18 mouse cellular contexts compared by ENCODE assay signal in genomic region chr3:153553226-153553625, GRCm38 (mm10).
DNase-seq lines count a peak whose midpoint lies in the region; ATAC-seq and TF ChIP-seq lines count a peak whose summit lies in the region.
"Had no signal": no experiment of that assay in that cellular context is flagged by ENCODE, and none has a peak within 500 bp of the region (broad histone marks: within the 10 kb centered on the region; RNA-seq: fewer than 3 reads in every experiment).

No protein-coding gene starts in this region.

- H3K27ac ChIP-seq in hindbrain, embryonic 15.5 days (replicated peaks), result no peak overlapping the region
- no peak overlapping the region for H3K27ac ChIP-seq in hindbrain, embryonic 11.5 days (ENCODE audit: low read depth, low read length)
- H3K27ac ChIP-seq in lung, embryonic 16.5 days (ENCODE audit: low read length), result no peak overlapping the region
- no peak overlapping the region for H3K27ac ChIP-seq in intestine, postnatal 0 days (ENCODE audit: low read depth, low read length)
- no peak overlapping the region for H3K27ac ChIP-seq in liver, embryonic 16.5 days (ENCODE audit: low read length)
- H3K27ac ChIP-seq: embryonic facial prominence, embryonic 13.5 days; heart, embryonic 15.5 days; midbrain, embryonic 12.5 days had no signal

- H3K4me2 ChIP-seq in hindbrain, embryonic 15.5 days, result no peak overlapping the region
- H3K4me2 ChIP-seq in hindbrain, embryonic 11.5 days (replicated peaks; ENCODE audit: low read depth, low read length), result no peak overlapping the region
- no peak overlapping the region for H3K4me2 ChIP-seq in lung, embryonic 16.5 days (ENCODE audit: low read depth, low read length)
- no peak overlapping the region for H3K4me2 ChIP-seq in intestine, postnatal 0 days (replicated peaks; ENCODE audit: low read depth)
- H3K4me2 ChIP-seq in liver, embryonic 16.5 days (ENCODE audit: low read depth, low read length), result no peak overlapping the region
- H3K4me2 ChIP-seq: embryonic facial prominence, embryonic 13.5 days; heart, embryonic 15.5 days; midbrain, embryonic 12.5 days had no signal

- TF ChIP-seq CTCF in intestine, postnatal 0 days (IDR thresholded peaks at IDR 0.05; ENCODE audit: low read depth), result no peak

- no peak overlapping the region for H3K9ac ChIP-seq in hindbrain, embryonic 15.5 days
- no peak overlapping the region for H3K9ac ChIP-seq in hindbrain, embryonic 11.5 days (ENCODE audit: low read depth, low read length)
- H3K9ac ChIP-seq in lung, embryonic 16.5 days (ENCODE audit: low read length), result no peak overlapping the region
- H3K9ac ChIP-seq in intestine, postnatal 0 days (ENCODE audit: low read depth, low read length), result no peak overlapping the region
- H3K9ac ChIP-seq in liver, embryonic 16.5 days (ENCODE audit: low read depth, low read length), result no peak overlapping the region
- H3K9ac ChIP-seq: embryonic facial prominence, embryonic 13.5 days; heart, embryonic 15.5 days; midbrain, embryonic 12.5 days had no signal

- 0 out of 2 replicates have a peak, but pooled peaks have one; percentile 19 for ATAC-seq in hindbrain, embryonic 15.5 days (ENCODE audit: low FRiP score, low read depth)
- ATAC-seq in hindbrain, embryonic 11.5 days (ENCODE audit: low FRiP score), result no peak
- peak; percentile 7; the same call in 1 of the 2 replicates for ATAC-seq in lung, embryonic 16.5 days (ENCODE audit: low read depth)
- ATAC-seq in intestine, postnatal 0 days, result peak; percentile 88
- ATAC-seq in liver, embryonic 16.5 days (ENCODE audit: low read depth), result 0 out of 2 replicates have a peak, but pooled peaks have one; percentile 19
- ATAC-seq: inflammation-experienced regulatory T-cells, adult 6 months had no signal

- H3K9me3 ChIP-seq in hindbrain, embryonic 15.5 days, result no peaks in the 10 kb centered on the region
- no peaks in the 10 kb centered on the region for H3K9me3 ChIP-seq in hindbrain, embryonic 11.5 days (ENCODE audit: control insufficient read depth, low read length)
- no peaks in the 10 kb centered on the region for H3K9me3 ChIP-seq in lung, embryonic 16.5 days (ENCODE audit: control insufficient read depth, low read length)
- no peaks in the 10 kb centered on the region for H3K9me3 ChIP-seq in intestine, postnatal 0 days (ENCODE audit: control insufficient read depth)
- H3K9me3 ChIP-seq in liver, embryonic 16.5 days (replicated peaks; ENCODE audit: control insufficient read depth, low read length), result no peaks in the 10 kb centered on the region
- H3K9me3 ChIP-seq: embryonic facial prominence, embryonic 13.5 days; heart, embryonic 15.5 days; midbrain, embryonic 12.5 days had no signal

- no peak for DNase-seq in hindbrain, embryonic 11.5 days (ENCODE audit: low spot score)
- no peak for DNase-seq in lung, postnatal 25 days (ENCODE audit: low spot score)
- DNase-seq in thymus, postnatal 25 days, result no peak
- DNase-seq: adrenal gland, adult 8-10 months; cerebellum, adult 2 months; gastrocnemius, postnatal 25 days; kidney, postnatal 25 days; lung, adult 18-20 months; right cerebral cortex, postnatal 4 days; thymus, adult 2 months had no signal

- H3K4me1 ChIP-seq in hindbrain, embryonic 15.5 days (replicated peaks), result peaks cover 5% of the 10 kb centered on the region; the same call in 1 of the 2 replicates
- H3K4me1 ChIP-seq in hindbrain, embryonic 11.5 days (replicated peaks; ENCODE audit: control insufficient read depth, insufficient read depth, low read length), result no peaks in the 10 kb centered on the region
- H3K4me1 ChIP-seq in lung, embryonic 16.5 days (replicated peaks; ENCODE audit: control insufficient read depth, insufficient read depth, low read length), result no peaks in the 10 kb centered on the region
- H3K4me1 ChIP-seq in intestine, postnatal 0 days (replicated peaks; ENCODE audit: control insufficient read depth, insufficient read depth, low read length), result no peaks in the 10 kb centered on the region
- H3K4me1 ChIP-seq in liver, embryonic 16.5 days (ENCODE audit: control insufficient read depth, low read depth, low read length), result no peaks in the 10 kb centered on the region
- H3K4me1 ChIP-seq: heart, embryonic 15.5 days; midbrain, embryonic 12.5 days had no signal

- no peaks in the 10 kb centered on the region for H3K36me3 ChIP-seq in hindbrain, embryonic 15.5 days
- H3K36me3 ChIP-seq in hindbrain, embryonic 11.5 days (ENCODE audit: control insufficient read depth, insufficient read depth, low read length), result no peaks in the 10 kb centered on the region
- no peaks in the 10 kb centered on the region for H3K36me3 ChIP-seq in lung, embryonic 16.5 days (ENCODE audit: control insufficient read depth, insufficient read depth, low read length)
- no peaks in the 10 kb centered on the region for H3K36me3 ChIP-seq in intestine, postnatal 0 days (ENCODE audit: control insufficient read depth, insufficient read depth)
- H3K36me3 ChIP-seq in liver, embryonic 16.5 days (ENCODE audit: control insufficient read depth, insufficient read depth), result no peaks in the 10 kb centered on the region
- H3K36me3 ChIP-seq: embryonic facial prominence, embryonic 13.5 days; heart, embryonic 15.5 days; midbrain, embryonic 12.5 days had no signal

- H3K4me3 ChIP-seq in hindbrain, embryonic 15.5 days, result no peak overlapping the region
- no peak overlapping the region for H3K4me3 ChIP-seq in hindbrain, embryonic 11.5 days (ENCODE audit: low read depth, low read length)
- no peak overlapping the region for H3K4me3 ChIP-seq in lung, embryonic 16.5 days (ENCODE audit: low read length)
- H3K4me3 ChIP-seq in intestine, postnatal 0 days (ENCODE audit: low read depth, low read length), result no peak overlapping the region
- H3K4me3 ChIP-seq in liver, embryonic 16.5 days (ENCODE audit: low read depth, low read length), result no peak overlapping the region
- H3K4me3 ChIP-seq: embryonic facial prominence, embryonic 13.5 days; heart, embryonic 15.5 days; midbrain, embryonic 12.5 days had no signal

- WGBS in hindbrain, embryonic 15.5 days, result 96% methylated on average over 7 of the region's 7 CpGs
- WGBS in hindbrain, embryonic 11.5 days, result 94% methylated on average over 7 of the region's 7 CpGs
- 85% methylated on average over 7 of the region's 7 CpGs for WGBS in lung, embryonic 16.5 days
- WGBS in intestine, postnatal 0 days, result 79% methylated on average over 7 of the region's 7 CpGs
- 80% methylated on average over 7 of the region's 7 CpGs for WGBS in liver, embryonic 16.5 days (ENCODE audit: insufficient replicate concordance)

- no peaks in the 10 kb centered on the region for H3K27me3 ChIP-seq in hindbrain, embryonic 15.5 days
- H3K27me3 ChIP-seq in hindbrain, embryonic 11.5 days (ENCODE audit: control insufficient read depth, insufficient read depth, low read length), result no peaks in the 10 kb centered on the region
- no peaks in the 10 kb centered on the region for H3K27me3 ChIP-seq in lung, embryonic 16.5 days (ENCODE audit: control insufficient read depth, insufficient read depth, low read depth, low read length)
- no peaks in the 10 kb centered on the region for H3K27me3 ChIP-seq in intestine, postnatal 0 days (replicated peaks; ENCODE audit: control insufficient read depth, insufficient read depth, low read length)
- no peaks in the 10 kb centered on the region for H3K27me3 ChIP-seq in liver, embryonic 16.5 days (ENCODE audit: control insufficient read depth, insufficient read depth, low read depth, low read length)
- H3K27me3 ChIP-seq: embryonic facial prominence, embryonic 13.5 days; heart, embryonic 15.5 days; midbrain, embryonic 12.5 days had no signal
